Mouse (Mus musculus) urinary bladder, adult 2 months (tissue): ENCODE measurements around the gene Gm20604. TPM values are rescaled to one million over a fixed set of nuclear protein-coding genes. Genes with fewer than 3 reads are reported as not detected.

Experiments
- DNase-seq: peaks from one replicate; pipeline ENCODE4 v3.0.0; 2022; ENCODE audit warnings: low spot score
- polyA plus RNA-seq: library from polyadenylated mRNA; depleted of rRNA; stranded (reverse); fragments of >200 nt; gene quantifications from 2 replicates; pipeline ENCODE4 v1.2.3, GENCODE M21; 2012

Gm20604 gene
- polyA plus RNA-seq, 1 experiment = 9.6 TPM

DNA sequence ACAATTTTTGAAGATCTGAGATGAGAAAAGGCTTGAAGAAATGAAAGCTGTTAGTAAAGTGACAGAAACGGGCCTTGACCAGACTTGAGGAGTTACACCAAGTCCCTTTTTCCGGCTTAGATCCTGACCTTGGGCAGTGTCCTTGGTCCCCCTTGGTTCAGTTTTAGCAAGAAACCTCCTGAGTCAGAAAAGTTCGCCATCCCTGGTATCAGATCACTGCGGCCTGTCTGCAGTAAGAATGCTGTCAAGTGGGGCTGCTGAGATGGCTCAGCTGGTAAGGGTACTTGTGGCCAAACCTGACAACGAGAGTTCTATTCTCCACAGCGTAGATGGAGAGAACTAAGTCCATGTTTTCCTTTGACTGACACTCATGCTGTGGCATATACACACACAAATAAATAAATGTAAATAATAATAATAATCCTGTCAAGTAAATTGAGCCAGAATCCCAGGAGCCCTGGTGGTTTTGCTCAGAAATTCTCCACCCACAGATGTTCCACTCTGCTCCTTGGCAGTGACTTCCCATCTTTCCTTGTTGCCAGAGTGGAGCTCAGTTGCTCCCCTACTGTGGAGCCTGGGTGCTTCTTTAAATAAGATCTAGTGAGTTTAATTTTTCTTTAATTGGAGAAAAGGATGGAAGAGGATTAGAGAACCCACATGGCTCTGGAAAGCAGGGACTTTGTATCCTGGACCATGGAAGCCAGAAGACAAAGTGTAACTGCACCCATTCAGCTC is 52.4 kb downstream of the Gm20604 start:
- no peak for DNase-seq

GRCm38 (mm10) chr12:102705216-102705871 is 53.1 kb downstream of the Gm20604 start:
- peak; percentile 85 for DNase-seq

GRCm38 (mm10) chr12:102704457-102705198 is 53.8 kb downstream of the Gm20604 start, which contains the start of gene Itpk1:
TSS of gene Itpk1 (minus strand) at chr12:102704930.
- peak; percentile 56 for DNase-seq

DNA sequence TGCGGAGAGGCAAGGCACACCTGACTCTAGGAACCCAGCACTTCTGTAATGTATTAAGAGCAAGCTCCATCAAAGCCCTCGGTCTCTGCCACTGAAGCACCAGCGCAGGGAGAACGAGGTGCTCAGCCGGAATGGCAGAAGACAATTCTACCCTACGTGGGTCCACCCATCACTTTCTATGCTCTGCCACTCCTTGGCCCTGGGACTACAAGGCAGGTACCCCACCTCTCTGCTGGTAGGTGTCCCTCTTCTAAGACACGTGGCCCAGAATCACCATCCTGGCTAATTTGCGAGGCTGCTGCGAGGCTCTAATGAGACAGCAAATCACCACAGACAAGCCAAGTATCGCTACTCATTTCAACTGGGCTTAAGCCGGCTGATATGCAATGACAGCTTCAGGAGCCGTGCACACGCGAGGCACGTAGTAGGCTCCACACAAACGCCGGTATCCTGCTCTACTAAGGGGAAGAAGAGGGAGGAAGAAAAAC is 54.5 kb downstream of the Gm20604 start:
- no peak for DNase-seq

- DNase-seq = no peak
These were observed 55.0 kb downstream of the Gm20604 start for GRCm38 (mm10) chr12:102703441-102703840.

GRCm38 (mm10) chr12:102703111-102703412 is 55.4 kb downstream of the Gm20604 start:
- no peak for DNase-seq

GRCm38 (mm10) chr12:102702356-102703110 is 55.9 kb downstream of the Gm20604 start:
- DNase-seq = no peak

GRCm38 (mm10) chr12:102701691-102702207 is 56.7 kb downstream of the Gm20604 start:
- DNase-seq = no peak

DNA sequence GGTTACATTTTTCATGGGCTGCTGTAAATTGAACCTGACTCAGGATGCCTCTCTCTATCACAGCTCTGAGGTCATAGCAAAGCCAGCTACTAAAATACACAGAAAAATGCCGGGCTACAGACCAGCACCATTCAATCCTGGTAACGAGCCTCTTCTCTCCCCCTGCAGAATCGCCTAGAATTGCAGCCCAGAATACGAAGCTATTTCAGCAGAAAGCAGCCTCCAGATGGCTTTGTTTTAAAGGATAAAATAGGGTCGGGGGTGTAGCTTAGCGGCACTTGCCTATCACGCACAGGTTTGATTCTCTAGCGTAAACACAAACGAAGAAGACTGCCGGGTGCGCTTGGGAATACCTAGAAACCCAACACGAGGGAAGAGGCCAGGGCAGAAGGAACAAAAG is 58.0 kb downstream of the Gm20604 start:
- DNase-seq = no peak

DNA sequence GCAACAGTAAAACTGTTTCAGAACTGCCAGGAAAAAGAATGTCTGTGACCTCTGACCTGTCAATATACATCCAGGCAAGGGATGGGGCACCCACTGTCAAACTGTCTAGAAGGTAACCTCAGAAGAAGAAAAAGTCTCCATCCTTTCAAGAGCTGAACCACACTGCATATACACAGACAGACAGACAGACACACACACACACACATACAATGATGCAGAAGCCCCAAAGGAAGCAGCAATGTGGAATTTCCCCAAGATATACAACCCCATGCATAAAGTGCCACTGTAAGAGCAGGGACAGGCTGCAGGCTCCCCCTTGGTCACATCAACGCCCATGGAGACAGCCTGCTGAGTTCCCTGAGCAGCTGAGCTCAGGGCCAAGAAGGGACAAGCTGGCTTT is 59.3 kb downstream of the Gm20604 start:
- DNase-seq = no peak

DNA sequence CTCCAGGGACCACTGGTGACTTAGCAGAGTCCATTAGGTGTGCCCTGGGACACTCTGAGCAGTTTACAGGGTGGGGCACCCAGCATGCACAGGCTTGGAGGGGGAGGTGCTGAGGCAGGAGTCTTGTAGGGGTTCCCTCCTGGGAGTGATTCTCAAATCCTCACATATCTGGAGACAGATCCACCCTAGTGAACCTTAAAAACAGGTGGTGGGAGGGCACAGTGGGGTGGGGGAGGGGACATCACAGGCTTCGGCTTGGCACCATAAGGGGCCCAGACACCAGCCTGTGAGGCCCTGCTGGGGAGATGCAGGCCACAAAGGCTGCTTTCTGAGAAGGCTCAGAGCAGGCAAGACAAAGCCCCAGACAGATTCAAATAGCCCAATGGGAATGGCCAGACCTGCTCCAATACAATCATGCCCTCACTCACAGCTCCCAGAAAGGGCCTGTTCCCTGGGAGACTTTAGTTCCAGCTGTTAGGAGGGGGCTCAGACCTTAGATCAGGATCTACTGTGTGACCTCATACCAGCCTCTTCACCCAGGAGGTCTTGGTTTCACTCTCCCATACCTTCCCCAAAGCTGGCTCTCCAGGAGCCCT is 60.3 kb downstream of the Gm20604 start:
- DNase-seq = no peak

DNA sequence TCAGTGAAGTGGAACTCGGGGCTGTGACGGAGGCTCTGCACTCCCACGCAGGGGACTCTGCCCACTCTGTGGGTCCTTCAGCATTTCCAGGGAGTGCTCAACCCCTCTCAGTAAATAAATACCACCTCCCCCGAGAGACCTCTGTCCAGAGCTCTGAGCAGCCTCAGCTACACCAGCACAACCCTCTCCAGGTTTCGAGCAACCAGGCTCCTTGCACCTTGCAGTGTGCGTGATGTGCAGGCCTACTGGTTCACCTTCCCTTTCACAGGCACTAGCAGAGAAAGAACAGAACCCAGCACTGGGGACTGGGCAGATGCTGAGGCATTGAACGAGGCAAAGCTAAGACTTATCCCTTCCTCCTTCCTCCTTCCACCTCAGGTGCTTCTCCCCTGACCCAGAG is 61.1 kb downstream of the Gm20604 start:
- DNase-seq = peak; percentile 19

GRCm38 (mm10) chr12:102696635-102697354 is 61.7 kb downstream of the Gm20604 start:
- no peak for DNase-seq

GRCm38 (mm10) chr12:102695369-102696239 is 62.9 kb downstream of the Gm20604 start:
- DNase-seq = no peak

DNA sequence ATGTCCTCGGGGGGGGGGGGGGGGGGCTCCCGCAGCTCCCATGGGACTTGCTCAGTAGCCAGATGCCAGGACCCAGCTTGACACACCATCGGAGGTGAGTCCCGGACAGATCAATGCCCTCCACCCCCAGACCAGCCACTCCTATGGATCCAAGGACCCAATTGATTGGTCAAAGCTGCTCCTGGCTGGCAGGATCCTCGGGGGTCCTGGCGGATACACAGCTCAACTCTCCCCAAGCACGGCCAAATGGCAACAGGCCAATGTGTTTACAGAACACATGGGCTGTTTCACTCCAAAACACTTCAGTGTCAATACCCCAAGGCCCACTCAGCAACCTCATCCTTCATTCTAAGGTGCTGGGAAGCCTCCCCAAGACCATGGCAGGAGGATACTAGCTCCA is 66.7 kb downstream of the Gm20604 start:
- DNase-seq = no peak
